Mouse (Mus musculus): ENCODE measurements around the gene Gen1. TPM values are rescaled to one million over a fixed set of nuclear protein-coding genes. Genes with fewer than 3 reads are reported as not detected.

The Gen1 gene
- polyA plus RNA-seq (2012; rRNA removed) = 0.10 and 0.29 TPM in 2 replicates

GRCm38 (mm10) chr12:11265382-11266281 lies at the start of gene Gen1, which contains the start of gene Smc6:
TSS of gene Gen1 (minus strand) at chr12:11265801.
TSS of gene Smc6 (plus strand) at chr12:11265886.

GRCm38 (mm10) chr12:11208872-11209271 lies 56.7 kb downstream of the Gen1 start, which contains the start of gene Msgn1:
TSS of gene Msgn1 (minus strand) at chr12:11208972.

Other genes with a start within 250 kb of the Gen1 start
- 2.0 and 2.8 TPM in 2 replicates for gene Kcns3, start 114.7 kb downstream of the Gen1 start, polyA plus RNA-seq (2012; rRNA removed)
- gene Msgn1, start 56.8 kb downstream of the Gen1 start, polyA plus RNA-seq (2012; rRNA removed) = not detected in 2 replicates
- 2.7 and 3.6 TPM in 2 replicates for gene Smc6, start 85 bp upstream of the Gen1 start, polyA plus RNA-seq (2012; rRNA removed)
- 0.06 TPM in 1 of 2 replicates, not detected in the other for gene Vsnl1, start 170.8 kb upstream of the Gen1 start, polyA plus RNA-seq (2012; rRNA removed)
- not detected in 2 replicates for gene Rad51ap2, start 190.3 kb upstream of the Gen1 start, polyA plus RNA-seq (2012; rRNA removed)

All from colon, adult 2 months (tissue).